Mouse (Mus musculus) WW6 (cell line): ENCODE results near the gene Dnajb1.
"Not testable (repeated sequence)": the region's sequence is repeated elsewhere in the genome, so short reads cannot be mapped to it uniquely, and the experiment has no call there.

ENCODE experiments used
- DNase-seq: peaks from one replicate; pipeline ENCODE4 v3.0.0-alpha.2; 2013; ENCODE audit warnings: low read depth, low spot score

Gene Dnajb1

DNA sequence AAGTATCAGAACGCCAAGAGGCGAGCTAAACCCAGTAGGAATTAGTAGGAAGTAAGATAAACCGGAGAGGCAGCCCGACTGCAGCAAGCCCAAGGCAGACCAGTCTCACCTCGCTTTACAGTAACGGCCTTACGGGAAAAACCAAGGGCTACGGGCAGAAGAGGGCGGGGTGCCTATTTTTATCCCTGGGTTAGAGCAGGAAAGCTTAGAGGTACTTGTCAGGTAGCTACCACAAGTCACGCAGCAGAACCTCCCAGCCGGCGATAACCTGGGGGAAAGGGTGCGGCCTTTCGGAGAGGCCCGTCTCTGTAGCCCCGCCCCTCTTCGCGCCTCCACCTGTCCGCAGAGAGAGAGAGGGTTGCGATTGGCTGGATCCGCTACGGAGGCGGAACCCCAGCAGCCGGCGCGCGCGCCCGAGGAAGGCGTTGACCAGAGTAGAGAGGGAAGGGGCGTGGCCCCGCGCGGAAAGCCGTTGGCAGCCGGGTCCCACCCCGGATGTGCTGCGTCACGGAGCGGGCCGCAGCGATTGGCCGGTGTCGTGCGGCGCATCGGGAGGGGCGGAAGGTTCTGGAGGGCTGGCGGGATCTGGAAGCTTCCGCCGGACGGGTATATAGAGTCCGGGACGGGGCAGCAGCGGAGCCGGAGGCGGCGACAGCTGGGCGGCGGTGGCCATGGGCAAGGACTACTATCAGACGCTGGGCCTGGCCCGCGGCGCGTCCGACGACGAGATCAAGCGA is at the start of gene Dnajb1, which contains the start of gene Tecr:
Dnajb1 (plus strand) TSS at position 533 of the 737 bp plus-strand sequence.
Tecr (minus strand) TSS at position 311 of the 737 bp plus-strand sequence.
- DNase-seq = peak; percentile 100

- no peak for DNase-seq
Measured at GRCm38 (mm10) chr8:83562669-83563068, 45.3 kb upstream of the Dnajb1 start.

DNA sequence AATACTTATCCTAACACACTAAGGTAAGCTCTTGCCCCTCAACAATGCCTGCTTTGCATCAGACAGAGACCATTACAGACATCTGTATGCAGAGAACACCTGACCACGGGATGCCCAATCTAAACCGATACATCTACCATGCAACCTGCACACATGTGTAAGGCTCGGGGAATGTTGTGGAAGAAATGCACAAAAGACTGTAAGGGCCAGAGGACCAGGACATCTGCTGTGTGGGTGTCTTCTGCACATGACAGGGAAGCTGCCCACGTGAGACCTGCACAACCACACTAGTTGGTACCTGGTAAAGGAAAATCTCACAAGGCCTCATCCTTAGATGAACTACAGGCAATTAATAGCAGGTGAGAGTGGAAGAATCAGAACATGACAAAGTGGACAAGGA is 44.7 kb upstream of the Dnajb1 start:
- DNase-seq = no peak

DNA sequence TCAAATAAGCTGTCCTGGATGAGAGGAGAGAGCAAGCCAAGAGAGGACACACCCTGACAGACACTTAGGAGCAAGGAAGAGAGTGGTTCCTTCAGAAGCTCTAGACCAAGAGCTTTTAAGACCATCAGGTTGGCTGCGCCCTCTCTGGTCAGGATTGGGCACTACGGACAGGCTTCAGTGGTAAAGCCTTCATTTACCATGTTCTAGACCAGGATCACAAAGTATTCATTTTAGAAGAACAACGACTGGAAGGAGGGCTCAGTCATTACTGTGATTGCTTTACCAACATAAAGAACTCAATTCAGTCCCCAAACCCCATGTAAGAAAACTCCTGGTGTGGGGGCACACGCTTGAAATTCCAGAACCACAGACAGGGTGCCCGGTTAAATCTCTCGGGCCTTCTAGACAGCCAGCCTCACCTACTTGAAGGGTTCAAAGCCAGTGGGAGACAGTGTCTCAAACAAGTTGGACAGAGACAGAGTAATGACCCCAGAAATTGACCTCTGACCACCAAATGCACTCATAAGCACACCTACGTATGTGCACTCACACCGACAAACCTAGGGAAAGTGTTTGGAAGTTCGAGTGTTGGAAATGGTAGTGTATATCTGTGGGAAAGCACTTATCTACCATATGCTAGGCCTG is 42.1 kb upstream of the Dnajb1 start:
- DNase-seq = peak; percentile 67

- DNase-seq = peak; percentile 82
Measured at GRCm38 (mm10) chr8:83566469-83567395, 41.3 kb upstream of the Dnajb1 start, which contains the start of gene Ndufb7. Gene Ndufb7 (plus strand): TSS chr8:83566671.

- no peak for DNase-seq
Measured at GRCm38 (mm10) chr8:83567668-83568067, 40.3 kb upstream of the Dnajb1 start.

- DNase-seq = no peak
Measured at GRCm38 (mm10) chr8:83568128-83568527, 39.9 kb upstream of the Dnajb1 start.

GRCm38 (mm10) chr8:83568755-83569154 is 39.2 kb upstream of the Dnajb1 start:
- DNase-seq = no peak

DNA sequence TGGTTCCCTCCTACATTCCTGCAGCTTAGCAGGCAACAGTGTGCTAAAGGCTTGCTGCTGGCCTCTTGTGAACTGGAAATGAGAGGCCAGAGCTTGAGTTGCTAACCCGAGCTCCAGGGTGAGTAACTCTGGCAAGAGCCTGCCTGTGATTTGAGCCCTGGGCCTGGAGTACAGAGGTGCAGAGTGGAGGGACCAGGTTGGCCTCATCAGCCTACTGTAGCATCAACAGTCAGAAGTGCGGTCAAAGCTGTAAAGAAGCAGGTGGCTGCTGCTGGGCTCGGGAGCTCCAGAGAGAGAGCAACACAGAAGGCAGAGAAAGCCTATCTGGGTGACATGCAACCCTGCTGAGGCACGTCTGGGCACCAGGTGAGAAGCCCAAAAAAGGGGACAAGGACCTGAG is 38.8 kb upstream of the Dnajb1 start:
- no peak for DNase-seq

DNA sequence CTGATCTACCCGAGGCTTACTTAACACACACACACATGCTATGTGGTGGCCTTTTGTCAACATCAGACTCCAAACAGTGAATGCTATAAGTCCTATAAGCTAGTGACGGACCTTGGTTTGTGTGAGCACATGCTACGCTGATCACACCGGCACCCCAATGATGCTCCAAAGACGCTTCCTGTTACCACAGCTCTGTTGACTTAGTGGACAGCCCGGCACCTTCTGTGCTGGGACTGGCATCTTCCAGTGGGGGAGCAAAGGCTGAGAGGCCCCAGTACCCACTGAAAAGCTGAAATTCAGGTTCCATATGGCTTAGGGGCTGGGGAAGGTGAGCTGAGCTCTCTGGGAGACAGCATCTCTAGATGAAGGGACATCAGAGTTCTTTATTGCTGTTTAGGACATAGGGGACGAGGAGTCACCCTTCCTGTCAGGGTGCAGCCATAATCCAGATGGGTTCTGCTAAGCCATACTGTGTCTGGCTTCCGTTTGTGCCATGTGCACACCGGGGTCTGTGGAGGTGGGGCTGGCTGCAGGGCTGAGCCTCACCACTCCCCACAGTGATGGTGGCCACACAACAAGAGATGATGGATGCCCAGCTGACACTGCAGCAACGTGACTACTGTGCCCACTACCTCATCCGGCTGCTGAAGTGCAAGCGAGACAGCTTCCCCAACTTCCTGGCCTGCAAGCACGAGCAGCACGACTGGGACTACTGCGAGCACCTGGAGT is 37.6 kb upstream of the Dnajb1 start:
- no peak for DNase-seq

- DNase-seq = not testable (repeated sequence)
Measured at GRCm38 (mm10) chr8:83571001-83571340, 37.0 kb upstream of the Dnajb1 start.

DNA sequence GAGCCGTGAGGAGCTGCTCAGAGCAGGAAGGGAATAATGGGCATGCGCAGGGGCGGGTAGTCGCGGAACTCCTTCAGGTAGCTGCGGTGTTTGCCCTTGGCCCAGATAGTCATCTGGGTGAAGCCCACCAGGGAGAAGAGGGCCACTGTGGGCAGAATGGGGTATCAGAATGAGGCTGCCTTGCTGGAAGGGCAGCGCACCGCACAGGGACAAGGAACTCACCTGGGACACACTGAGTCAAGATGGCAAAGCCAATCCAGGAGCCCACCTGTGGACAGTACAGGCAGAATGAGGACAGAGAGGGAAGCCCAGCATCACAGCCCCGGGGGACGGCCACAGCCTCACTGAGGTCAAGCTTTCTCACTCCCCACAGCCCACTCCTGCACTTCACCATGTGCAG is 36.2 kb upstream of the Dnajb1 start:
- DNase-seq = no peak

DNA sequence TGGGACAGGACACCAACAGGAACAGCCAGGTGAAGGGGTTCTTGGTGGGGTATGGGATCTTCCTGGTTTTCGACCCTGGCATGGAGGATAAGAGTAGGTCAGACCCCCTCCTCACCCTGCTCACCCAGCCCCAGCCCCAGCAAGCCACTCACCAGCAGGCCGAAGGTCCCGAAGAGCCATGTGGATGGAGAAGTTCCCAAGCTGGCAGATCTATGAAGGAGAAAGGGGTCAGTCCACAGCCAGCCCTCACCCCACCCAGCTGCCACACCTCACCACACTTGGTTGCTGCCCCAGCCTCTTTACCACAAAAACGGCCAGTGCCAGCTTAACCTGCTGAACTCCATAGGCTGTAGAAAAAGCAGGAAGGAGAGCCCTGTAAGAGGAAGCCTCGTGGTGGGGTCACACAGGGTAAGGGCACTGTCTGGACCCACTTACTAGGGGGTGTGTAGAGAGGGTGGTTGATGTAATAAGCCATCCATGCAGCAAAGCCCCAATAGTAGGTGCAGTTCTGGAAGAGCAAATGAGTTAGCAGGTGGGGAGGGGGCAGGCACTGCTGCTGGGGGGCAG is 35.7 kb upstream of the Dnajb1 start:
- DNase-seq = no peak

GRCm38 (mm10) chr8:83573140-83573875 is 34.7 kb upstream of the Dnajb1 start:
- no peak for DNase-seq

DNA sequence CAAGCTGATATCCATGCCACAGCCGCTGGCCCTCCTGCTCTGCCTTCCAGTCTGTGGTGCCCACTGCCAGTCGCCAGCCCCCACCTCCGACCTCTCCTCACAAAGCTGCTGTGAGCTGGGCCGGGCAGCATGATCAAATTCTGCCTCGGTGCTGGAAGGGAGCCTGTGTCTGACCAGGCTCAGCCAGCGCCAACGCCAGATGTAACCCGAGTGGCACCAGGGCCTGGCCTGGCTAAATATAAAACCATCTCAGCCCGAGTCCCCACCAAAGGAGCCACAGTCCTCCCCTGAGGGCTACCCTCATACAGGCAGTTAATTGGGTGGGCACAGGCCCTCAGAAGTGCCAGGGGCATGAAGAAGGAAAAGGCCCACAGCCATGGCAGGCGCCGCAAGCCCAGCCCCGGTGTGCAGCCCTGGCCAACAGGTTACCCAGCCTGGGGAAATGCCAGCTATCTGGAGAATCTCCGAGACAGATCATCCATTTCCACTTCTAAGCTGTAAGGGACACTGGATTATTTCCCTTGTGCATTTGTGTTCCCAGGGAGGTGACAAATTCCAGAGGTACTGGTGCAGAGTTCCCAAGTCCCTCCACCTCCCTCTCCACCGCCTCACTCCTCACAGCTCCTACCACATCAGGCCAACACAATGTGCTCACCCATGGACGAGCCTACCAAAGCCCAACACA is 33.2 kb upstream of the Dnajb1 start:
- DNase-seq = no peak

- DNase-seq = no peak
Measured at GRCm38 (mm10) chr8:83575561-83576515, 32.2 kb upstream of the Dnajb1 start.

DNA sequence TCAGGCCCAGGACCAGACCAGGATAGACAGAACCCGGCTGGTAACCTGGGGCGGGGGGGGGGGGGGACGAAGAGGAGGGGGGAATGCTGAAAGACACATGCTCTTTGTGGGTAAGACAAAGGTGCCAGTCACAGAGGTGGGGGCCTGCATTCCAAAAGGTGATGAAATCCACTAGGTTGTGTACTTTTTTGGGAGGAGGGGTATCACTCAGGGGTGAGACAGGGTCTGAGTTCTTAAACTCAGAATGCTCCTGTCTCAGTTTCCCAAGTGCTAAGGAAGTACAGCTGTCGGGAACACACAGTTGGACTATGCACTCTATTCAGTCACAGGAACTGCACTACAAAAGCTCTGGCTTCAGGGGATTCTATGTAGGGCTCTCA is 31.5 kb upstream of the Dnajb1 start:
- no peak for DNase-seq

DNA sequence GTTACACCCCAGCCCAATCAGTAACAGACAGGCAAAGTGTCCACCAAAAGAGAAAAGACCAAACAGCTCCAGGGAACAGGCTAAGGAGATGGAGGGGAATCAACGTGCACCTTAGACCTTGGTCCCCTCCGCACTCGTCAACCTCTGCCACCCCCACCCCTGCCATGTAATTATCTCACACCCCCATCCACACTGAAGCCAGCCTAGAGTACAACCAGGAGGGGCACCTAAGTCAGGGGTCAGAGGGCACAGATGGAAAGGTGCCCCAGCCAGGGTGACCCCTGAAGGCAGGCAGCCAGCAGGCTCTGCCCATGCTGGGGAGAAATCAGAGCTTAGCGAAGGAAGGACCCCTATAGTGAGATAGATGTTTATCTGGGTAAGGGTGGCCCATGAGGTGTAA is 31.1 kb upstream of the Dnajb1 start:
- DNase-seq = no peak

DNA sequence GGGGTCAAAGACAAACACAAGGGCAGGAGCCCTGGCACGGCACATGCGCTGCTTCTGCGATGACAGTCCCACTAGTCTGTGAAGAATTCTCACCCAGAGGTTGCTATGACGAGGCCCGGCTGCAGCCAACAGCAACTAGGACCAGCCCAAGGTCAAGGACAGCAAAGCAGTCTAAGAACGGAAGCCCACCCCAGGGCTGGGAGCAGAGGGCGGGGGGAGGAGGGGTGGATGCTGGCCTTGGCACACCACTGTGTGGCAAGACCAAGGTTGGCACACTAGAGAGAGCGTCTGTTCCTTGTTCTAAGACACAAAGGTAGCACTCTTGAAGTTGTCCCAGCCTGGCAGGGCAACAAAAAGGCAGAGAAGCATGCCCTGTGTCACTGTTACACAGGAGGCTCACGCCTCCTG is 30.6 kb upstream of the Dnajb1 start:
- no peak for DNase-seq
